Mouse (Mus musculus) kidney, adult 2 months (tissue): ENCODE measurements around the gene Gm49601.

Experiments
- CTCF ChIP-seq: fragments of 200-500 bp; conservative IDR thresholded peaks from 2 replicates; pipeline ENCODE4 v1.5.1; 2011; ENCODE audit warnings: low read depth, mild to moderate bottlenecking, control low read depth, low read length, moderate library complexity, mixed read lengths; ENCODE audit not compliant: insufficient read depth, insufficient read length
- POLR2A ChIP-seq: fragments of 200-500 bp; IDR thresholded peaks from one replicate; pipeline ENCODE4 v1.6.1; 2011; ENCODE audit warnings: low read depth, low read length, control low read depth

DNA sequence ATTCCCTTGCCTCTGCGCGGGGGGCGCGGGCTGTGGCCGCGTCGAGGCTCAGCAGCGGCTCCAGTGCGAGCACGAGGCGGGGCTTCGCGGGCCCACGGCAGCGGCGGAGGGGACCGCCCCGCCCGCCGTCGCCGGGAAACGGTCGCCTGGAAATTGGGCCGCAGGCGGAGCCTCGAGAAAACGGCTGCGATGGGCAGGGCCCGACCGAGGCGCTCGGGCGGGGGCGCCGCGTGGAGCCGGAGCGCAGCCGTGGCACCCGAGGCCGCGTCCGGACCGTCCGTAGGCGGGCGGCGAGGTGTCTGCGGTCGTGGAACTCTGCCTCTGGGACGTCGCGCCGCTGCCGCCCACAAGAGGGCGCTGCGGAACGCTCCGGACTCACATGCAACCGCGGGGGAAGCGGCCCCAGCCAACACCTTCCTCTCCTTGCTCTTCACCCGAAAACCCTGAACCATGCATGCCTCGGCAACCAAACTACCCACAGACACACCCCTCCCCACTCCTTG lies at the start of gene Gm49601:
- TF ChIP-seq POLR2A (no peak), CTCF (peak; percentile 78)
